Mouse (Mus musculus) hindbrain, postnatal 0 days (tissue): ENCODE results near the gene Cdh12. TPM values are rescaled to one million over a fixed set of nuclear protein-coding genes. Genes with fewer than 3 reads are reported as not detected.

Experiments
- ATAC-seq: fragments of 200-750 bp; cut with Nextera tagmentation; 2 replicates; pipeline ENCODE4 v1.8.0; 2017; ENCODE audit warnings: mild to moderate bottlenecking, moderate TSS enrichment, moderate library complexity
- DNase-seq: peaks from one replicate; pipeline ENCODE4 v3.0.0-alpha.2; 2015; ENCODE audit warnings: low spot score
- H3K27ac ChIP-seq: fragments of 300-500 bp; sonication (generic); 2 replicates; pipeline ENCODE4 v1.5.1; 2014; ENCODE audit warnings: mild to moderate bottlenecking
- H3K27me3 ChIP-seq: fragments of 300-500 bp; sonication (generic); 2 replicates; pipeline ENCODE4 v1.6.1; 2014; ENCODE audit warnings: low read length, mixed read lengths; ENCODE audit not compliant: insufficient read depth
- H3K36me3 ChIP-seq: fragments of 300-500 bp; sonication (generic); 2 replicates; pipeline ENCODE4 v1.6.1; 2014; ENCODE audit warnings: low read length, mixed read lengths; ENCODE audit not compliant: insufficient read depth
- H3K4me1 ChIP-seq: fragments of 300-500 bp; sonication (generic); 2 replicates; pipeline ENCODE4 v1.6.1; 2014; ENCODE audit warnings: antibody characterized with exemption, low read length, mixed read lengths; ENCODE audit not compliant: insufficient read depth
- H3K4me2 ChIP-seq: fragments of 300-500 bp; sonication (generic); 2 replicates; pipeline ENCODE4 v1.6.1; 2014; ENCODE audit warnings: low read depth, mild to moderate bottlenecking, low read length, moderate library complexity, mixed read lengths
- H3K4me3 ChIP-seq: fragments of 300-500 bp; sonication (generic); 2 replicates; pipeline ENCODE4 v1.5.1; 2014; ENCODE audit warnings: low read length
- H3K9ac ChIP-seq: fragments of 300-500 bp; sonication (generic); replicated peaks from 2 replicates; pipeline ENCODE4 v1.6.1; 2014; ENCODE audit warnings: mild to moderate bottlenecking, low read length, moderate library complexity, mixed read lengths
- H3K9me3 ChIP-seq: fragments of 300-500 bp; sonication (generic); 2 replicates; pipeline ENCODE4 v1.6.1; 2016; ENCODE audit warnings: low read length, mixed read lengths
- CTCF ChIP-seq: IDR thresholded peaks from 2 replicates; pipeline ENCODE4 v1.5.1; 2016; ENCODE audit warnings: antibody characterized with exemption, control low read depth, low read depth
- WGBS: fragments of 180-500 bp; shearing (Covaris S2); extraction: QIAGEN DNeasy Blood & Tissue Kit; methylation state at CpG from one replicate; pipeline ENCODE4 v1.1.7; 2014; 5-methylcytosine and 5-hydroxymethylcytosine counted together
- polyA plus RNA-seq: library from polyadenylated mRNA; unstranded; fragments of >200 nt; fragmentation: Nextera tagmentation; extraction: Ambion mirVana; gene quantifications from 2 replicates; pipeline ENCODE4 v1.2.1, GENCODE M21; 2015
- total RNA-seq: library from RNA; depleted of rRNA; stranded (reverse); fragments of >200 nt; gene quantifications from 2 replicates; pipeline ENCODE4 v1.2.3, GENCODE M21; 2014

Cdh12 gene
- total and polyA plus RNA-seq, 2 experiments from 2014 or later: 10.4 to 10.6 TPM

- no peak for TF ChIP-seq CTCF
- no peak overlapping the region for H3K4me2 ChIP-seq
- no peaks in the 10 kb centered on the region for H3K27me3 ChIP-seq
- H3K9me3 ChIP-seq: no peaks in the 10 kb centered on the region
- no peak for ATAC-seq
- no peak for DNase-seq
- H3K27ac ChIP-seq: no peak overlapping the region
- H3K4me3 ChIP-seq: no peak overlapping the region
- 77% methylated on average over 2 of the region's 2 CpGs for WGBS
- 0 out of 2 replicates have a peak, but pooled peaks cover 3% of the 10 kb centered on the region for H3K4me1 ChIP-seq
- H3K36me3 ChIP-seq: no peaks in the 10 kb centered on the region
- no peak overlapping the region for H3K9ac ChIP-seq
These were observed 558.9 kb downstream of the Cdh12 start for GRCm38 (mm10) chr15:21007931-21008330.

GRCm38 (mm10) chr15:21008487-21008886 lies 559.4 kb downstream of the Cdh12 start:
- no peak overlapping the region for H3K27ac ChIP-seq
- ATAC-seq: peak; percentile 45; the same call in 1 of the 2 replicates
- peak; percentile 20 for DNase-seq
- H3K4me2 ChIP-seq: no peak overlapping the region
- WGBS: 11% methylated on average over 1 of the region's 1 CpGs
- H3K4me3 ChIP-seq: no peak overlapping the region
- no peaks in the 10 kb centered on the region for H3K9me3 ChIP-seq
- no peak overlapping the region for H3K9ac ChIP-seq
- no peak for TF ChIP-seq CTCF
- 0 out of 2 replicates have a peak, but pooled peaks cover 3% of the 10 kb centered on the region for H3K4me1 ChIP-seq
- no peaks in the 10 kb centered on the region for H3K27me3 ChIP-seq
- H3K36me3 ChIP-seq: no peaks in the 10 kb centered on the region

GRCm38 (mm10) chr15:21008969-21009368 lies 559.9 kb downstream of the Cdh12 start:
- WGBS: 26% methylated on average over 3 of the region's 3 CpGs
- Histone ChIP-seq H3K4me1 (0 out of 2 replicates have a peak, but pooled peaks cover 3% of the 10 kb centered on the region), H3K27ac (peak overlapping the region; percentile 41; the same call in 1 of the 2 replicates), H3K36me3 (no peaks in the 10 kb centered on the region), H3K4me3 (no peak overlapping the region), H3K4me2 (no peak overlapping the region), H3K9ac (no peak overlapping the region), H3K27me3 (no peaks in the 10 kb centered on the region), H3K9me3 (no peaks in the 10 kb centered on the region)
- TF ChIP-seq CTCF: no peak
- ATAC-seq (peak; percentile 82), DNase-seq (peak; percentile 50)

GRCm38 (mm10) chr15:21063683-21064082 lies 614.6 kb downstream of the Cdh12 start:
- Histone ChIP-seq H3K27me3 (no peaks in the 10 kb centered on the region), H3K4me1 (no peaks in the 10 kb centered on the region), H3K4me3 (no peak overlapping the region), H3K27ac (no peak overlapping the region), H3K9me3 (no peaks in the 10 kb centered on the region), H3K9ac (no peak overlapping the region), H3K4me2 (no peak overlapping the region), H3K36me3 (no peaks in the 10 kb centered on the region)
- 73% methylated on average over 1 of the region's 1 CpGs for WGBS
- no peak for DNase-seq
- TF ChIP-seq CTCF: no peak
- no peak for ATAC-seq

- Histone ChIP-seq H3K9ac (no peak overlapping the region), H3K36me3 (no peaks in the 10 kb centered on the region), H3K9me3 (no peaks in the 10 kb centered on the region), H3K4me1 (no peaks in the 10 kb centered on the region), H3K4me2 (no peak overlapping the region), H3K27ac (no peak overlapping the region), H3K4me3 (no peak overlapping the region), H3K27me3 (no peaks in the 10 kb centered on the region)
- 88% methylated on average over 2 of the region's 2 CpGs for WGBS
- TF ChIP-seq CTCF: no peak
- DNase-seq (no peak), ATAC-seq (no peak)
These were observed 620.2 kb downstream of the Cdh12 start for GRCm38 (mm10) chr15:21069264-21069663.

- DNase-seq: no peak
- no peak for TF ChIP-seq CTCF
These were observed 643.8 kb downstream of the Cdh12 start for GRCm38 (mm10) chr15:21092824-21093223.

GRCm38 (mm10) chr15:21109009-21109841 lies 660.2 kb downstream of the Cdh12 start:
- 30% methylated on average over 11 of the region's 11 CpGs for WGBS
- H3K27ac ChIP-seq: no peak overlapping the region
- peak overlapping the region; percentile 21 for H3K4me3 ChIP-seq
- no peaks in the 10 kb centered on the region for H3K36me3 ChIP-seq
- ATAC-seq: peak; percentile 63; the same call in 1 of the 2 replicates
- no peaks in the 10 kb centered on the region for H3K4me1 ChIP-seq
- peak; percentile 44 for DNase-seq
- H3K27me3 ChIP-seq: no peaks in the 10 kb centered on the region
- H3K9ac ChIP-seq: 0 out of 2 replicates have a peak overlapping the region, but pooled peaks have one; percentile 21
- peak overlapping the region; percentile 50 for H3K4me2 ChIP-seq
- no peaks in the 10 kb centered on the region for H3K9me3 ChIP-seq
- TF ChIP-seq CTCF: peak; percentile 47

More at GRCm38 (mm10) chr15:21092824-21093223, 643.8 kb downstream of the Cdh12 start:
- Histone ChIP-seq H3K27me3 (no peaks in the 10 kb centered on the region), H3K9ac (no peak overlapping the region), H3K4me2 (no peak overlapping the region), H3K9me3 (no peaks in the 10 kb centered on the region), H3K4me1 (no peaks in the 10 kb centered on the region), H3K36me3 (no peaks in the 10 kb centered on the region), H3K4me3 (no peak overlapping the region), H3K27ac (no peak overlapping the region)
- no peak for ATAC-seq
- WGBS: 96% methylated on average over 1 of the region's 1 CpGs
